Mouse (Mus musculus) erythroblast, embryonic 14.5 days (primary cell): ENCODE data around the gene Fli1.

Source experiments
- GATA1 ChIP-seq: IDR thresholded peaks from 2 replicates; pipeline ENCODE4 v1.6.1; 2012; ENCODE audit warnings: low read length, inconsistent platforms, mixed read lengths
- TAL1 ChIP-seq: IDR thresholded peaks from 3 replicates; pipeline ENCODE4 v1.6.1; 2012; ENCODE audit warnings: low read length, inconsistent platforms, mixed read lengths

DNA sequence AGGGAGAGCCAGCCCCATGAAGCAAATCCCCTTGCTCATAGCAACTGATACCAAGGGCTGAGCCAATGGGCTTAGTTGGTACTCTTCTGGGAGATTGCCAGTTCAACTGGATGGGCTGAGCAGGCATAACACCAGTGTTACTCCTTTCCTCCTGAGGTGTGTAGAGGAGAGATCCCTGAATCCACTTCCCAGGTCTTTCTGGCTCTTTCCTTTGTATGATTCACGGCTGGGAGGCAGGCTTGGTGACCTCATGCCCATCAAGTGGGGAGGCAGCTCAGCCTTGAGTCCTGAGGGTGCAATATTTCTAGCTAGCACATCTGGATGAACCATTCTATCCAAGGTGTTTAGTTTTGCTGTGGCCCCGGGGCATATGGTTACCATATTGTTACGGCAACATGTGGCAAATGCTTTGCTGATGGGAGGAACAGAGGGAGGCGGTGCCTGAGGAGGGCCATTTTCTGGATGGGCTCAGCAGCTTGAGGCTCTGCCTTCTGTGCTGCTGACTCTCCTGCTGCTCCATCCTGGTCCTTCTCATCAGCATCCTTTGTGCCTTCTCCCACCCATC is 52.8 kb downstream of the Fli1 start:
- TF ChIP-seq GATA1, result no peak
- TF ChIP-seq TAL1, result no peak
